Mouse (Mus musculus) ES-E14 (cell line): Measurements from ENCODE around the gene Ccna2.

Experiments used
- HCFC1 ChIP-seq: IDR thresholded peaks from 2 replicates; pipeline ENCODE4 v1.6.1; 2012; ENCODE audit warnings: low read length, inconsistent platforms, borderline replicate concordance; ENCODE audit not compliant: insufficient read depth
- MAFK ChIP-seq: IDR thresholded peaks from 2 replicates; pipeline ENCODE4 v1.6.1; 2014; ENCODE audit warnings: mild to moderate bottlenecking, low read depth, low read length, inconsistent platforms; ENCODE audit not compliant: insufficient read depth
- ZNF384 ChIP-seq: IDR thresholded peaks from 2 replicates; pipeline ENCODE4 v1.6.1; 2012; ENCODE audit warnings: low read depth, low read length, inconsistent platforms

GRCm38 (mm10) chr3:36516196-36516595, 55.8 kb downstream of the Ccna2 start:
- TF ChIP-seq MAFK (no peak), HCFC1 (no peak), ZNF384 (no peak)
